Mouse (Mus musculus) lung, adult 2 months (tissue): ENCODE measurements around the gene Fnbp1.

ENCODE experiments used
- CTCF ChIP-seq: fragments of 200-500 bp; IDR thresholded peaks from 2 replicates; pipeline ENCODE4 v1.5.1; 2011; ENCODE audit warnings: mild to moderate bottlenecking, low read length, control low read depth; ENCODE audit not compliant: insufficient read depth
- POLR2A ChIP-seq: fragments of 200-500 bp; IDR thresholded peaks from 2 replicates; pipeline ENCODE4 v1.6.1; 2011; ENCODE audit warnings: low read depth, mild to moderate bottlenecking, control low read depth, low read length, borderline replicate concordance; ENCODE audit errors: extremely low read depth

DNA sequence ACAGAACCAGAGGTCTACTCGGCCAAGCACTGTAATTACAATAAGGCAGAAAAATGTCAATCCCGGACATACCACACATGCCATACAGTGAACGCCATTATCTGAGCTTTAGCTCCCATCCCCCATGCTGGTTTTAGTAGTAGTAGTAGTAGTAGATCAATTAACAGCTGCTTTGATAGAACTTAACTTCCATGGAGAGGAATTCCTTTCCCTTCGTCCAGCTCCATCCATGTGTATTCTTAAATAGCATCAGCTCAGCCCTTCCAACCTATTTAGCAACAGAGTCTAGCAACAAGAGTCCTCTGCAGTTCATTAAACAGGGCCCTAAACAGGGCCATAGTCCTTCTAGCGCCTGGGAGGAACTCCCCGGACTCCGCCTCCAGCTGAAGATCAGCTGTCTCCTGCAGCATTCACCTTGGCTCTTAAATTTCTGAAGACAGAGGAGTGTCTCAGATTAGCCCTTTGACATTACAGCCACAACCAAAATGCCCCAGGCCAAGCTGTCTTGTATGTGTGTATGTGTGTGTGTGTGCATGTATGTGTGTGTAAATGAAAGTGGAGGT, 20.6 kb downstream of the Fnbp1 start:
- TF ChIP-seq POLR2A (no peak), CTCF (no peak)
